Mouse (Mus musculus) CD8-positive naive resting alpha-beta T cell, adult 2 months (primary cell): Measurements from ENCODE around the gene Nol10.
A peak's percentile ranks its signal among the peaks of the same experiment; 100 is the strongest.
"Not testable (repeated sequence)": the region's sequence is repeated elsewhere in the genome, so short reads cannot be mapped to it uniquely, and the experiment has no call there.

Source experiments
- DNase-seq, 2 experiments: peaks; one replicate each; pipeline ENCODE4 v3.0.0; 2022; ENCODE audit warnings: low read depth in 2 of 2, low spot score in 2 of 2

The Nol10 gene

DNA sequence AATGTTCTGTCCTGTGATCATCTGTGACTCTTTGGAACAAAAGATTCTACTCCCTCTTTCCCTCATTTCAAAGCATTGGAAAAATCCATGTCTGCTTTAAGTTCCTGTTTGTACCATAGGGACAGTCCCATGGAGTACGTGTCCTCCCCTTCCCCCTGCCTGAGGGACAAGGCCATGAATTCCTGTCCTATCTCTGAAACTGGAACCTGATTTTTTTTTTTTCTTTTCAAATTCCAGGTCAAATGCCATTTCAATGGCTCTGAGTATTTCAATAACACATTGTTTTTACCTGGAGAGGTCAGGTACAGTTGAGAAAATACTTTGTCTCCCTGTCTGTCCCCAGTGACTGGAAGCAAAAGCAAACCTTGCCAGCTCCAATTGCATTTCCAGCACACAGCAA lies 104.0 kb downstream of the Nol10 start:
- no peak for DNase-seq

DNA sequence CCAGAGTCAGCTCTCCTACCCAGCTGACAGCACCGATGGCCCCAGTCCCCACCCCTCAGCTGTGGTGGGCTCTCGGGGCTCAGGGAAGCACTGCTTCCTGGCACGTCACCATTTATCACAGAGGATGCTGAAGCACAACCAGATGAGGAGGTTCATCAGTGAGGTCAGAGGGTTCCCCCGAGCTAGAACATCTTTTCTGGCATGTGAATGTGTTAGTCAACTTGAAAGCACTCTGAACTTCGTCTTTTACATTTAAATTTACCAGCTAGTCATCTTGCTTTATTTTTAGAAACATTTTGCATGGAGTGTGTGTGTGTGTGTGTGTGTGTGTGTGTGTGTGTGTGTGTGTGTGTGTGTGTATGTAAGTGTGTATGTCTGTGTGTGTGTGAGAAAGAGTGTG lies 105.7 kb downstream of the Nol10 start:
- DNase-seq, result no peak

GRCm38 (mm10) chr12:17455096-17455495 lies 106.8 kb downstream of the Nol10 start:
- DNase-seq, result no peak

GRCm38 (mm10) chr12:17459223-17459622 lies 111.0 kb downstream of the Nol10 start:
- DNase-seq, result not testable (repeated sequence)

DNA sequence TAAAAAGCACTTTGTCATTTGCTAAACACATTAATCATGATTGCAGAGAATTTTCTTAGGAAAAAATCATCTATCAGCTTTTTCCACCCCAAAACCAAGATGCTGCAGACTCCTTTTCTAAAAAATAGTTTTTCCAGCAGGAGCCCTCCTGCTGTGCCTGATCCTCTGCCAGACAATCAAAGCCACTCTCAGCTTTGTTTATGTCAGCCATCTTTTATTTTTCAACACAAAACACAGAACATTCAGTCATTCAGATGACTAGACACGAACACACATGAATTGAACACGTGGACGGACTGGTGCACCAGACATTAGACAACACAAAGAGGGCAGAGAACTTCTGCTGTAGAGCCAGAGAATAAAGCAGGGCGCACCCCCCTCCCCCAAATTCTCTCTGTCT lies 115.4 kb downstream of the Nol10 start:
- no peak for DNase-seq

GRCm38 (mm10) chr12:17464550-17464949 lies 116.3 kb downstream of the Nol10 start:
- not testable (repeated sequence) for DNase-seq

- no peak for DNase-seq
These were observed 118.5 kb downstream of the Nol10 start for GRCm38 (mm10) chr12:17466791-17467190.

GRCm38 (mm10) chr12:17468359-17468758 lies 120.1 kb downstream of the Nol10 start:
- DNase-seq, result no peak

- no peak for DNase-seq
These were observed 121.6 kb downstream of the Nol10 start for GRCm38 (mm10) chr12:17469869-17470268.

DNA sequence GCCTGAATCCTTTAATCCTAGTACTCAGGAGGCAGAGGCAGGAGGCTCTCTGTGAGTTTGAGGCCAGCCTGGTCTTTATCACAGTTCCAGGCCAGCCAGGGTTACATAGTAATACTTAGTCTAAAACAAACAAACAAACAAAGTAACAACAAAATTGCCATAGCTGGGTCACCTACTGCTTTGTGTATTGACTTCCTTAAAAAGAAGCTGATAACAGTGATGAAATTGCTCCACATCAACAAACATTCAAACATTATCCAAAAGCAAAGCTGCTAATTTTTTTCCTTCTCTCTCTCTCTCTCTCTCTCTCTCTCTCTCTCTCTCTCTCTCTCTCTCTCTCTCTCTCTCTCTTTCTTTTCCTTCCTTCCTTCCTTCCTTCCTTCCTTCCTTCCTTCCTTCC lies 122.3 kb downstream of the Nol10 start:
- DNase-seq, result not testable (repeated sequence)

DNA sequence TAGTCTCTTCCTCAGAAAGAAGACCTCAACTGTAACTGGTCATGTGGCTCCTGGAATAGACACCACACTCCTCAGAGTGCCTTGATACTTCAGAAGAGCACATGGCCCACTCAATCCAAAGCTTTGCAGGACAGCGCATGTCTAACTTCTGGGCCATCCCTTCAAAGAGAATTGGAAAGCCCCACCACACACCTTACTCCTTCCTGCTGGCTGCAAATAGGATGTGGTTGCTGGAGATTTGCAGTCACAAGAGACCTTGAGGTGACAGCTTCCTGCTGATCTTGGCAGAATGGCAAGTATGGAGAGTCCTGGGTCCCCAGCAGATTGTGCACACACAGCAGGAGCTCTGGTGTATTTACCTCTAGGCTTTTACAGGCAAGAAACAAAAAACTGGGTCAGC lies 123.1 kb downstream of the Nol10 start:
- DNase-seq, result peak; percentile 33 to 41

GRCm38 (mm10) chr12:17473128-17473527 lies 124.9 kb downstream of the Nol10 start:
- DNase-seq, result no peak

DNA sequence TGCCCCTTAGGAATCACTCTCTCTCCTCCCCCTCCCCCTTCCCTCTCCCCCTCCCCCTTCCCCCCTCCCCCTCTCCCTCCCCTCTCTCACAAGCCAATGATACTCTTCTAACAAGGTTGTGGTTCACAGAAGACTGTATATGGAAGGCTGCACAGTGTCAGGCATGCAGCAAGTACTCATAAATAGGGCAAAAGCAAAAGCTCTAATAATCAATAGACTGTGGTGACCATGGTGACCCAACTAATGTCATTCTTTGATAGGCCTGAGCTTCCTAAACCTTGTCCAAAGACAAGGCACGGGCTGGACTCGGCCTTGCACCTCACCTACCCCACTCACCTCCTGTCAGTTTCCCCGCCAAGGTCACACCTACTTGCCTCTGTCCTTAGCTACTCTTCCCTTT lies 125.6 kb downstream of the Nol10 start:
- DNase-seq, result no peak

DNA sequence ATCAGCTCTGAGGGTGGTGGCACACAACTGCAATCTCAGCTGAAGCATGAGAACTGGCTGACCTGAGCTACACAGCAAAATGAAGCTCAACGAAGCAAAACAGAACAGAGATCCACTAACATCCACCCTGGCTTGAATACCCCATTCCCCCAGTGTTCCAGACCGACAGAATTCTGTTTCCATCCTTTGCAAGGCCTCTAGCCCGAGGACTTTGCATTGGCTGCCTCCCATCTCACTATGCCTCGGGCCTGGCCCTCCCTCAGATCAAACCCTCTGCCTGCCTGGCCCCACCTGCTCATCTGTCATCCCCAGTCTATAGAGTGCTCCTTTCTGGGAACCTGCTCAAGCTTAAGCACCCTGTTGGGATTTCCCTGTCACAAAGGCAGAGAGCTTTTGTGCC lies 126.4 kb downstream of the Nol10 start:
- no peak for DNase-seq

GRCm38 (mm10) chr12:17475146-17475545 lies 126.9 kb downstream of the Nol10 start:
- DNase-seq, result no peak

- no peak for DNase-seq
These were observed 129.9 kb downstream of the Nol10 start for GRCm38 (mm10) chr12:17478196-17478595.

DNA sequence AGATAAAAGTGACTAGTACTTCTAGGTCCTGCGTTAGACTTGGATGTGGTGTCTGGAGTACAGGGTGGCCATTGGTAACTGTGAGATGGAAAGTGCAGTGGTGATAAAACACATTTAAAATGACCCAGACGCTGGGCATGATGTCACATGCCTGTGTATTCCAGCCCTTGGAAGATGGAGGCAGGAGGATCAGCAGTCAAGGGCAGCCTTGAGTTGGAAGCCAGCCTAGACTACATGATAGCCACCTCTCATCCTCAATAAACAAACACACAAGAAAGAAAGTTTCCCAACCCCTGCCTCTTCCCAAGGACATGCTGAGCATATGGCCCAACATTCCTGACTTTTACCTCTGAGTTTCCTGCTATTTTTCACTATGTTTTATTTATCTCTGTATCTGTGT lies 130.6 kb downstream of the Nol10 start:
- no peak for DNase-seq
